Mouse (Mus musculus) liver, embryonic 13.5 days (tissue): ENCODE results near the gene Tshz2. TPM values are rescaled to one million over a fixed set of nuclear protein-coding genes. Genes with fewer than 3 reads are reported as not detected.

Source experiments
- ATAC-seq: fragments of 200-750 bp; cut with Nextera tagmentation; 2 replicates; pipeline ENCODE4 v1.8.0; 2017; ENCODE audit warnings: low read depth, mild to moderate bottlenecking, moderate number of reproducible peaks, moderate library complexity
- DNase-seq: peaks from one replicate; pipeline ENCODE4 v3.0.0; 2022
- H3K27ac ChIP-seq: fragments of 300-500 bp; sonication (generic); 2 replicates; pipeline ENCODE4 v1.5.1; 2015; ENCODE audit warnings: moderate library complexity, mild to moderate bottlenecking, inconsistent platforms
- H3K27me3 ChIP-seq: fragments of 300-500 bp; sonication (generic); 2 replicates; pipeline ENCODE4 v1.6.1; 2015; ENCODE audit warnings: mild to moderate bottlenecking, inconsistent platforms
- H3K36me3 ChIP-seq: fragments of 300-500 bp; sonication (generic); 2 replicates; pipeline ENCODE4 v1.6.1; 2015; ENCODE audit warnings: mild to moderate bottlenecking, inconsistent platforms
- H3K4me1 ChIP-seq: fragments of 300-500 bp; sonication (generic); replicated peaks from 2 replicates; pipeline ENCODE4 v1.6.1; 2015; ENCODE audit warnings: inconsistent platforms
- H3K4me2 ChIP-seq: fragments of 300-500 bp; sonication (generic); 2 replicates; pipeline ENCODE4 v1.6.1; 2015; ENCODE audit warnings: inconsistent platforms, mild to moderate bottlenecking, moderate library complexity
- H3K4me3 ChIP-seq: fragments of 300-500 bp; sonication (generic); replicated peaks from 2 replicates; pipeline ENCODE4 v1.5.1; 2015; ENCODE audit warnings: mild to moderate bottlenecking, inconsistent platforms
- H3K9ac ChIP-seq: fragments of 300-500 bp; sonication (generic); 2 replicates; pipeline ENCODE4 v1.6.1; 2015; ENCODE audit warnings: mild to moderate bottlenecking, inconsistent platforms
- H3K9me3 ChIP-seq: fragments of 300-500 bp; sonication (generic); replicated peaks from 2 replicates; pipeline ENCODE4 v1.6.1; 2016; ENCODE audit warnings: inconsistent platforms
- WGBS: fragments of 180-500 bp; shearing (Covaris S2); methylation state at CpG from one replicate; pipeline ENCODE4 v1.1.7; 2015; ENCODE audit not compliant: insufficient replicate concordance; 5-methylcytosine and 5-hydroxymethylcytosine counted together
- polyA plus RNA-seq: library from polyadenylated mRNA; unstranded; fragments of >200 nt; fragmentation: Nextera tagmentation; extraction: Ambion mirVana; gene quantifications from 2 replicates; pipeline ENCODE4 v1.2.1, GENCODE M21; 2015

Tshz2 gene
- polyA plus RNA-seq, 1 experiment from 2014 or later, result 1.0 TPM

- Histone ChIP-seq H3K36me3 (no peaks in the 10 kb centered on the region), H3K4me2 (0 out of 2 replicates have a peak overlapping the region, but pooled peaks have one; percentile 8), H3K4me1 (no peaks in the 10 kb centered on the region), H3K9me3 (no peaks in the 10 kb centered on the region), H3K4me3 (no peak overlapping the region), H3K9ac (no peak overlapping the region), H3K27ac (no peak overlapping the region), H3K27me3 (no peaks in the 10 kb centered on the region)
- WGBS, result 30% methylated on average over 24 of the region's 24 CpGs
- DNase-seq (no peak), ATAC-seq (no peak)
Measured at GRCm38 (mm10) chr2:169961463-169962230, 328.8 kb downstream of the Tshz2 start.

GRCm38 (mm10) chr2:169962231-169962600, 329.4 kb downstream of the Tshz2 start:
- no peak overlapping the region for H3K27ac ChIP-seq

GRCm38 (mm10) chr2:169962776-169963175, 330.0 kb downstream of the Tshz2 start:
- no peak overlapping the region for H3K4me3 ChIP-seq
- WGBS, result 55% methylated on average over 8 of the region's 8 CpGs
- no peak for DNase-seq
- no peak overlapping the region for H3K27ac ChIP-seq
- H3K9ac ChIP-seq, result no peak overlapping the region
- H3K4me1 ChIP-seq, result no peaks in the 10 kb centered on the region
- no peak overlapping the region for H3K4me2 ChIP-seq
- no peaks in the 10 kb centered on the region for H3K9me3 ChIP-seq
- no peaks in the 10 kb centered on the region for H3K36me3 ChIP-seq
- ATAC-seq, result no peak
- no peaks in the 10 kb centered on the region for H3K27me3 ChIP-seq

More at GRCm38 (mm10) chr2:169962231-169962600, 329.4 kb downstream of the Tshz2 start:
- Histone ChIP-seq H3K9me3 (no peaks in the 10 kb centered on the region), H3K27me3 (no peaks in the 10 kb centered on the region), H3K4me3 (no peak overlapping the region), H3K4me1 (no peaks in the 10 kb centered on the region), H3K4me2 (no peak overlapping the region), H3K36me3 (no peaks in the 10 kb centered on the region), H3K9ac (no peak overlapping the region)
- ATAC-seq (no peak), DNase-seq (no peak)
- WGBS, result 44% methylated on average over 8 of the region's 8 CpGs

- H3K4me3 ChIP-seq, result no peak overlapping the region
- no peaks in the 10 kb centered on the region for H3K36me3 ChIP-seq
- no peak overlapping the region for H3K27ac ChIP-seq
- 0 out of 2 replicates have a peak, but pooled peaks cover 7% of the 10 kb centered on the region for H3K9me3 ChIP-seq
- H3K9ac ChIP-seq, result no peak overlapping the region
- H3K27me3 ChIP-seq, result no peaks in the 10 kb centered on the region
- H3K4me2 ChIP-seq, result no peak overlapping the region
- H3K4me1 ChIP-seq, result no peaks in the 10 kb centered on the region
- 77% methylated on average over 6 of the region's 6 CpGs for WGBS
- no peak for DNase-seq
- no peak for ATAC-seq
Measured at GRCm38 (mm10) chr2:169970481-169970880, 337.7 kb downstream of the Tshz2 start.

- DNase-seq, result no peak
- H3K4me2 ChIP-seq, result no peak overlapping the region
- no peaks in the 10 kb centered on the region for H3K36me3 ChIP-seq
- H3K27ac ChIP-seq, result no peak overlapping the region
- 76% methylated on average over 10 of the region's 10 CpGs for WGBS
- ATAC-seq, result no peak
- H3K4me1 ChIP-seq, result no peaks in the 10 kb centered on the region
- no peaks in the 10 kb centered on the region for H3K9me3 ChIP-seq
- no peaks in the 10 kb centered on the region for H3K27me3 ChIP-seq
- no peak overlapping the region for H3K9ac ChIP-seq
- no peak overlapping the region for H3K4me3 ChIP-seq
Measured at GRCm38 (mm10) chr2:169982925-169983324, 350.1 kb downstream of the Tshz2 start.

GRCm38 (mm10) chr2:169987186-169987585, 354.4 kb downstream of the Tshz2 start:
- H3K4me2 ChIP-seq, result no peak overlapping the region
- no peaks in the 10 kb centered on the region for H3K27me3 ChIP-seq
- no peak for ATAC-seq
- no peaks in the 10 kb centered on the region for H3K36me3 ChIP-seq
- H3K9me3 ChIP-seq, result no peaks in the 10 kb centered on the region
- H3K27ac ChIP-seq, result no peak overlapping the region
- no peak overlapping the region for H3K4me3 ChIP-seq
- H3K4me1 ChIP-seq, result no peaks in the 10 kb centered on the region
- H3K9ac ChIP-seq, result no peak overlapping the region
- no peak for DNase-seq
- WGBS, result 43% methylated on average over 13 of the region's 13 CpGs

GRCm38 (mm10) chr2:169989186-169989585, 356.4 kb downstream of the Tshz2 start:
- H3K9me3 ChIP-seq, result no peaks in the 10 kb centered on the region
- no peak for ATAC-seq

GRCm38 (mm10) chr2:169990991-169991390, 358.2 kb downstream of the Tshz2 start:
- Histone ChIP-seq H3K36me3 (no peaks in the 10 kb centered on the region), H3K4me1 (0 out of 2 replicates have a peak, but pooled peaks cover 2% of the 10 kb centered on the region), H3K27ac (no peak overlapping the region), H3K27me3 (peaks cover 4% of the 10 kb centered on the region; the same call in 1 of the 2 replicates), H3K4me2 (no peak overlapping the region), H3K4me3 (no peak overlapping the region), H3K9me3 (no peaks in the 10 kb centered on the region), H3K9ac (no peak overlapping the region)
- ATAC-seq (no peak), DNase-seq (no peak)
- 79% methylated on average over 7 of the region's 7 CpGs for WGBS

More at GRCm38 (mm10) chr2:169989186-169989585, 356.4 kb downstream of the Tshz2 start:
- no peak overlapping the region for H3K27ac ChIP-seq
- no peak overlapping the region for H3K4me3 ChIP-seq
- H3K4me2 ChIP-seq, result no peak overlapping the region
- WGBS, result 71% methylated on average over 1 of the region's 1 CpGs
- no peaks in the 10 kb centered on the region for H3K27me3 ChIP-seq
- H3K36me3 ChIP-seq, result no peaks in the 10 kb centered on the region
- H3K4me1 ChIP-seq, result no peaks in the 10 kb centered on the region
- no peak for DNase-seq
- H3K9ac ChIP-seq, result no peak overlapping the region

GRCm38 (mm10) chr2:169995987-169996386, 363.2 kb downstream of the Tshz2 start:
- Histone ChIP-seq H3K4me1 (0 out of 2 replicates have a peak, but pooled peaks cover 2% of the 10 kb centered on the region), H3K9me3 (no peaks in the 10 kb centered on the region), H3K9ac (no peak overlapping the region), H3K27ac (no peak overlapping the region), H3K27me3 (peaks cover 6% of the 10 kb centered on the region; the same call in 1 of the 2 replicates), H3K4me3 (no peak overlapping the region), H3K4me2 (no peak overlapping the region), H3K36me3 (no peaks in the 10 kb centered on the region)
- no peak for DNase-seq
- WGBS, result 35% methylated on average over 12 of the region's 12 CpGs
- no peak for ATAC-seq

- Histone ChIP-seq H3K4me1 (0 out of 2 replicates have a peak, but pooled peaks cover 2% of the 10 kb centered on the region), H3K27me3 (peaks cover 6% of the 10 kb centered on the region; the same call in 1 of the 2 replicates), H3K9ac (no peak overlapping the region), H3K4me3 (no peak overlapping the region), H3K36me3 (no peaks in the 10 kb centered on the region), H3K9me3 (no peaks in the 10 kb centered on the region), H3K4me2 (no peak overlapping the region), H3K27ac (no peak overlapping the region)
- DNase-seq (no peak), ATAC-seq (no peak)
- 46% methylated on average over 16 of the region's 16 CpGs for WGBS
Measured at GRCm38 (mm10) chr2:169996501-169997237, 363.9 kb downstream of the Tshz2 start.

GRCm38 (mm10) chr2:169997276-169998049, 364.6 kb downstream of the Tshz2 start:
- DNase-seq, result no peak
- Histone ChIP-seq H3K9ac (no peak overlapping the region), H3K4me3 (no peak overlapping the region), H3K4me2 (no peak overlapping the region), H3K27me3 (peaks cover 6% of the 10 kb centered on the region; the same call in 1 of the 2 replicates), H3K27ac (no peak overlapping the region), H3K4me1 (0 out of 2 replicates have a peak, but pooled peaks cover 2% of the 10 kb centered on the region), H3K36me3 (no peaks in the 10 kb centered on the region), H3K9me3 (no peaks in the 10 kb centered on the region)
- no peak for ATAC-seq
- WGBS, result 60% methylated on average over 15 of the region's 16 CpGs
